Mouse (Mus musculus) liver, adult 2 months (tissue): ENCODE data around the gene Trim9.

ENCODE experiments used
- CTCF ChIP-seq: fragments of 200-500 bp; IDR thresholded peaks from 2 replicates; pipeline ENCODE4 v1.5.1; 2011; ENCODE audit warnings: low read depth, low read length, control low read depth
- POLR2A ChIP-seq: fragments of 200-500 bp; IDR thresholded peaks from 2 replicates; pipeline ENCODE4 v1.6.1; 2011; ENCODE audit warnings: low read length, control low read depth; ENCODE audit not compliant: insufficient read depth; ENCODE audit errors: extremely low read depth

DNA sequence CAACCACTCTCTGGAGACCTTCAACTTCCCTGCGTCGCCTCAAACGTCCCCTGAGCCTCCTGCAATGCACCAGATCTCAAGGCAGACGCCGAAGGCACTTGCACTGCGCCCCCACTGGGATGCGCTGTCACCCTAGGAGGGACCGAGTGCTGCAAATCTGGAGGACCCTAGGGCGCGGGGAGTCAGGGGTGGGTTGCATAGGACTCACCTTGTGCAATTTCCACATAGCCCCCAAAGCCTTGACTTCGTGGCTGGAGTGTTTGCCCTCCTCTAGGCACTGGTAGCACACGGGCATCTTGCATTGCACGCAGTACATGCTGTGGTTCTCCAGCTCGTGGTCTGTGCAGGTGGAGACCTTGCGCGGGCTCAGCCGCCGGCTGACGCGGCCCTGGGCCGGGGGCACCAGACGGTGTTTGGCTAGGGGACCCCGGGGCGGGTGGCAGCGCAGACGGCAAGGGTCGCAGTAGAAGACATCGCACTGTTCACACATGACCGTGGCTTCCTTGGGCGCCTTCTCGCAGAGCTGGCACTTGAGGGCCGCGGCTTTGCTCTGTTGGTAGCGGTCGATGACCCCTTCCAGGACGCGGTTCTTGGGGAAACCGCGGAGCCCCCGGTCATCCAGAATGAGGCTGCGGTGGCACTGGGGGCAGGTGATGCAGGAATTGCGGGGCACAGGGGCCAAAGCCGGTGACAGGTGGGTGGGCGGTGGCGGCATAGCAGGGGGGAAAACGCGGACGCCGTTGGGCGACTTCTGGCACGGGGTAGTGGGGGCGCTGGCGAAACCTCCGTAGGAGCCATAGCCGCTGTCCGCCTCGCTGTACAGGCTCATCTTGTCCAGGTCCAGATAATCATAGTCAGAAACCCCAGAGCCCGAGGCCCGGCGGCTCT, 1.0 kb downstream of the Trim9 start:
- no peak for TF ChIP-seq CTCF
- TF ChIP-seq POLR2A = no peak
